Mouse (Mus musculus) left cerebral cortex, postnatal 36 days (tissue): ENCODE measurements around the gene Hist1h1c. TPM values are rescaled to one million over a fixed set of nuclear protein-coding genes. Genes with fewer than 3 reads are reported as not detected.
A peak's percentile ranks its signal among the peaks of the same experiment; 100 is the strongest.
"Not testable (repeated sequence)": the region's sequence is repeated elsewhere in the genome, so short reads cannot be mapped to it uniquely, and the experiment has no call there.

Experiments used
- DNase-seq, 2 experiments: peaks; one replicate each; pipeline ENCODE4 v3.0.0; 2021 to 2022; ENCODE audit warnings: low spot score in 2 of 2, mixed read lengths in 1 of 2
- intact Hi-C: fragments of 180-260 bp; cut with DNase I; formaldehyde crosslinking; loops from one replicate; pipeline ENCODE4 v1.15.1; 2025
- total RNA-seq, 2 experiments: library from RNA; stranded (reverse); gene quantifications; 2 replicates each; pipeline ENCODE4 v1.2.3; 2021

Hist1h1c gene
- total RNA-seq, 2 experiments from 2014 or later = 68.2 to 74.7 TPM

DNA sequence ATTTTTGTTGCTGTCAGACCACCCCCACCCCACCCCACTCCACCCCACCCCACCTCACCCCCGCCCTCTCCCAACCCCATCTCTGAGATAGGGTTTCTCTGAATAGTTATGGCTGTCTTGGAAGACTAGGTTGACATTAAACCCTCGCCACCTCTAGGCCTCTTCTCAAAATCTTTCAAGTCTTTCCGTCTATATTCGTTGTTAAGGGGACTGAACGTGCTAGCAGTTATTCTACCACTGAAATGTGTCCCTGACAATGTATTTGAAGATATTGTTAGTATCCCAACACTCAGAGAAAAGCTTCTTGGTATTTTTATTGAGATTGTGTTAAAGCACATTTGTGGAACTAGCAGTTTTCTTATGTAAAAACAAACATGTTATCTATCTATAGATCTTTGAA lies 2.3 kb downstream of the Hist1h1c start:
- intact Hi-C loops = loop anchor here (5.0 kb wide), 1 partner anchor 159 kb away; the partner anchor contains the start of gene Hist1h4d

DNA sequence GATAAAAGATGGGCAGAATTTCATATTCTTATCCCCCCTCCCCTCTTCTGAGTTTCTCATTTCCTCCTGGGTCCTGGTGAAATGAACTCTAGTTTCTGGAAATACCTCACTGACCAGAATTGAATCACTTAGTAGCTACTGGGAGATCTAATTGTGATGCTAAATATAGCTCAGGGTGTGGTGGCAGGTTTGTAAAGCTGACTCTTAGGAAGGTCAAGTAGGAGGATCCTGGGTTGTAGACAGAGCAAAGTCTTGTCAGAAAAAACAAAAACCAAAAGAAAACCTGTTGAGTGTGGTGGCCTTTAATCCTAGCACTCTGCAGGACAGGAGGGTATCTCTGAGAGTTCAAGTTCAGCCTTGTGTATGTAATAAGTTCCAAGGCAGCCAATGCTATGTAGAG lies 3.4 kb downstream of the Hist1h1c start:
- DNase-seq = no peak
- intact Hi-C loops = loop anchor here (5.0 kb wide), 1 partner anchor 160 kb away; the partner anchor contains the start of gene Hist1h4d

More for the DNA sequence above, 2.3 kb downstream of the Hist1h1c start:
- DNase-seq = no peak

DNA sequence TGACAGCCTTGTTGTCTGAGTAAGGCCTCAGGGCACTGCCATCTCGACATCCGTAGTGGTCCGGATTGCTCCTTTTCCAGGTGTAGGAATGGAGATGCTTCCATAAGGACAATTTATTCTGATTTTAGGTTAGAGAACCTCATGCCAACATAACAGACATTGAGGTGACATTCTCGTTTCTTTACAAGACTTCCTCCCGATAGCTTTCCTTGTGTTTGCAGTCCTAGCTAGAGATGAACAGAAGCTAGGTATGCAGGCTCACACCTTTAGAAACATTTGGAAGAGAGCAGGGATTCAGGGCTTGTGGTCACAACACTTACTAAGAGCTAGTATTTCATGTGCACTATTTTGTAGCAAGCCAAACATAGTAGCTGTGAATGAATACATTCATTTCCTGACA lies 4.6 kb downstream of the Hist1h1c start:
- no peak for DNase-seq
- intact Hi-C loops = loop anchor here (5.0 kb wide), 1 partner anchor 161 kb away; the partner anchor contains the start of gene Hist1h4d

DNA sequence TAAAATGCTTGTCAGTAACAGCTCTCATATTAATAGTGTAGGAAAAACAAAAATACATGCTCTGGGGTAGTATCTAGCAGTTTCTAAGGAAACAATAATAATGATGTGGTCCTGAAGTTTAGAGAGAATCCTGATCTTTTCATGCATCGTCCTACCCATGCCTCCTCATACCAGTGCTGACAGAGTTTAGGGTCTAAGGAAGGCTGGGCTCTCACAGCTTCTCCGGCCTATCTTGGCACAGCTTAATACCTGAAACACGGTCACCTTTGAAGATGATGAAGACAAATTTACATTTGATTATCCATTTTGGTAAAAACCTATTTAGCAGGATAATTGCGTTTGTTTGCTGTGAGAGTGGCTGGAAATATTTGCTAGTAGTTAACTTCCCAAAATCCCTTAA lies 5.4 kb downstream of the Hist1h1c start:
- no peak for DNase-seq
- intact Hi-C loops = loop anchor here (5.0 kb wide), 1 partner anchor 162 kb away; the partner anchor contains the start of gene Hist1h4d

DNA sequence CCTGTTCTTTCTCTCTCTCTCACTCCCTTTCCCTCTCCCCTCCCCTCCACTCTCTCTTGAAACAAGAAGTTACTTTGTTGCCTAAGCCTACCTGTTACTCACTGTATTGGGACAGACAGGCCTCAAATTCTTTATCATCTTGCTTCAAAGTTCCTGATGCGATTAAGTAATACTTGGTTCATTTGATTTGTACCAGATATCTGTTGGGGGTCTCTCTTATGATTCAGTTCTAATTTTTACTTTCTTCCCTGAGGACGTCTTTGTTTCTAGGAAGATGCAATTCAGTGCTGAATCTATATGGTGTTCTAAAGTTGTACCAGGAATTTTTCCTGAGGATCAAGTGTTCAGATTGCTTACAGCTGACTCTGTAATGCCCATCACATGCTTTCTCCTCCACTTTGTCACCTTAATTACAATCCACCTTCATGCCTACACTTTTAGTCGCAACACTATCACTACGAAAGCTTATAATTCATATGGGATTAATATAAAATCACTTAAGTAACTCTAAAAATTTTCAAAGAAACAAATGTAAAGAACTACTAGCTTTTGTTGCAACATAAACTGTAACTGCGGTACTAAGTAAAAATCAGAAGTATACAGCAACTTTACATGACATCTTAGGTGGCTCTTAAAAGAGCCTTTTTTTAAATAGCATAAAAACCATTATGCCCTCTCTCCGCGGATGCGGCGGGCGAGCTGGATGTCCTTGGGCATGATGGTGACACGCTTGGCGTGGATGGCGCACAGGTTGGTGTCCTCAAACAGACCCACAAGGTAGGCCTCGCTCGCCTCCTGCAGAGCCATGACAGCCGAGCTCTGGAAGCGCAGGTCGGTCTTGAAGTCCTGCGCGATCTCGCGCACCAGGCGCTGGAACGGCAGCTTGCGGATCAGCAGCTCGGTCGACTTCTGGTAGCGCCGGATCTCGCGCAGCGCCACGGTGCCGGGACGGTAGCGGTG lies 6.1 kb downstream of the Hist1h1c start:
- no peak for DNase-seq
- intact Hi-C loops = loop anchor here (5.0 kb wide), 2 partner anchors 162 to 1702 kb away; partner anchors contain the start of genes Hist1h2ag, Hist1h2bj, Hist1h4d and Hist1h4i

DNA sequence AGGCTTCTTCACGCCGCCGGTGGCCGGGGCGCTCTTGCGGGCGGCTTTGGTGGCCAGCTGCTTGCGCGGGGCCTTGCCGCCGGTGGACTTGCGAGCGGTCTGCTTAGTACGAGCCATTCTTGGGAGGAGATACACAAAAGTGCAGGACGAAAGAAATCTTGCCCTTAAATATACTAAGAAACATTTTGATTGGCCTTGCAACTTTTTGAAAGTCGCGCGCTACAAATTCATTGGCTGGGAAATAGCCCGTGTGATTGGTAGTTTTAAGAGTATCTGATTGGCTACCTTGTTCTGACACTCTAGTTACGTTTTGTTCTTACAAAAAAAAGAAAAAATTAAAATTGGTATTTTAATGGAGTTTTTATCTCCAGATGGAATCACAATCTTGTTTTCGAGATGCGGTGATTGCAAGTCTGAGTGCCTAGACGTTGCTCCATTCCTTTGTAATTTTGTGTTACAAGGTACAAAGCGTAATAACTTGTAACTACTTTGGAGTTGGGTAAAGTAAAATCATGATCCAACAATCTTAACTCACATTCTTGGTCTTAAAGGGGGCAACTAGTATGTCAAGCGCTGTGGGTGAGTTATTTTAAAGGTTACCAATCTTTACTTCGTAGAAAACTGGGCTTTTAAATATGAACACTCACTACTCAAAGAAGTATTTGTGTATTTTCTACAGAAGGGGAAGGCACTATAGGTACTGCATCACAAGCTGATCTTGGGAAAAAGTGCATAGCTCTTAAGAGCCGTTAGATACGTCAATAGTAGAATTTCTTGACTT lies 7.0 kb downstream of the Hist1h1c start, which contains the start of gene Hist1h3c:
Gene Hist1h3c (minus strand): TSS at position 222 of the 781 bp plus-strand sequence.
- intact Hi-C loops = loop anchor here (5.0 kb wide), 1 partner anchor 1703 kb away; the partner anchor contains the start of genes Hist1h2ag, Hist1h2bj and Hist1h4i
- DNase-seq = peak; percentile 70 to 84

DNA sequence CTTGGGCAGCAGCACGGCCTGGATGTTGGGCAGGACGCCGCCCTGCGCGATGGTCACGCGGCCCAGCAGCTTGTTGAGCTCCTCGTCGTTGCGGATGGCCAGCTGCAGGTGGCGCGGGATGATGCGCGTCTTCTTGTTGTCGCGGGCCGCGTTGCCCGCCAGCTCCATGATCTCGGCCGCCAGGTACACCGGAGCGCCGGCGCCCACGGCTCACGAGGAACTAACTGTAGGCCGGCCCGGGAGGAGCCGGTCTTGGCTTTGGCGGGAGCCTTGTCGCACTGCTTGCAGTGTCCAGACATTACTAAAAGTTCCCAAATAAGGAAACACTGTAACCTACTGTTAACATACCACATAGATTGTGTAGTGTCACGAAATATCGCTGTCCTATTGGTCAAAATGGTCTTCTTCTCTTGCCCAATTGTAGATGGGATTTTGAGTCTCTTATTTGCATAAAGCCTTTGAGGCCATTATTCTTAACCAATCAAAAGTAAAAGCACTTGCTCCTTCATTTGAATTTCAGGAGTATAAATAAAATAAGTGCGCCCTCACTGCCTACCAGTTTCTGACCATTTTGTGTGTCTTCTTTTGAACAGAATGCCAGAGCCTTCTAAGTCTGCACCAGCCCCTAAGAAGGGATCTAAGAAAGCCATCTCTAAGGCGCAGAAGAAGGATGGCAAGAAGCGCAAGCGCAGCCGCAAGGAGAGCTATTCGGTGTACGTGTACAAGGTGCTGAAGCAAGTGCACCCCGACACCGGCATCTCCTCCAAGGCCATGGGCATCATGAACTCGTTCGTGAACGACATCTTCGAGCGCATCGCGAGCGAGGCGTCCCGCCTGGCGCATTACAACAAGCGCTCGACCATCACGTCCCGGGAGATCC lies 7.8 kb downstream of the Hist1h1c start, which contains the start of gene Hist1h2bb:
Gene Hist1h2bb (plus strand): TSS at position 534 of the 880 bp plus-strand sequence.
- DNase-seq = peak; percentile 82 to 83
- intact Hi-C loops = loop anchor here (5.0 kb wide), 1 partner anchor 1704 kb away; the partner anchor contains the start of genes Hist1h2ag, Hist1h2bj and Hist1h4i

DNA sequence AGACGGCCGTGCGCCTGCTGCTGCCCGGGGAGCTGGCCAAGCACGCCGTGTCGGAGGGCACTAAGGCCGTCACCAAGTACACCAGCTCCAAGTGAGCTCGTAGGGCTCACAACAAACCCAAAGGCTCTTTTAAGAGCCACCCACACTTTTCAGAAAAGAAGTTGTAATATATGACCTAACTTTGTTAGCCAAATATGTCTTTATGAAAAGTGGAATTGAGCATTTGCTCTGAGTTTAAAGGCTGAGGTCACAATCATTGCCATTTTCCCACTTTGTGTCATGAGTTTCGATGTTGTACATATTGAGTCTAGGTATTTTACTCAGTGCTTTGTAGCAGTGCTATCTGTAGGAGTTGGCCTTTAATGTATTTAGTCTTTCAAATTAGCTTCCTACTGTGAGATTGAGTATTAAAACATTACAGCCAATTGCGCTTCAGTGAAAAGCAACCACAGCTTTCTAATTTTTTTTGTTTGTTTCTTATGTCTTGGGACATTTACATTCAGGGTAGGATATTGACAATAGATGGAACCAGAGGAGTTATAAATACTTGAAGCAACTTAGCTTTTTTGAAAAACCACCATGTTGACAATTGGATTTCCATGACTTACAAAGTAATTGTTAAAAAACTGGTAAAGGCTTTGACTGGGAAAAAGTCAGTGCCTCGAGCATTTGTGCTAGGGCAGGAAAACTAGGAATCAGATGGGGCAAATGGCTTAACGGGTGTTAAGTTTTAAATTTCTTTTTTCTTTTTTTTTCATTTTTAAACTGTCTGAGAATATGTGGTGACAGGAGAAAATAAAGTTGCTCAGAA lies 8.7 kb downstream of the Hist1h1c start:
- no peak for DNase-seq
- intact Hi-C loops = loop anchor here (5.0 kb wide), 1 partner anchor 1705 kb away; the partner anchor contains the start of genes Hist1h2ag, Hist1h2bj and Hist1h4i

DNA sequence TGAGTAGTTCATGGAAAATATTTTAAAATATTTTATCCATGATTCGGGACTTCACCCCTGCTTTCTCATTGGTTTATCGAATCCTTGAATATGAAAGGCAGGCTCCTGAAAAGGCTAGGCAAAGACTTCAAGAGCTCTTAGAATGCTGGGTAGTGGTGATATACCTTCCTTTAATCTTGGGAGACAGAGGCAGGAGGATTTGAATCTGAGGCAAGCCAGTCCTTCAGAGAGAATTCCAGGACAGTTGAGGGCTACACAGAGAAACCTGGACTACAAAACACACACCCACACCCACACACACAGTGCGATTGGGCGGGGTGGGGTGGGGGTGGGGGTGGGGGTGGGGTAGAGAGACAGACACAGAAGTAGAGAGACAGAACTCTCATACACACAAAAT lies 9.3 kb downstream of the Hist1h1c start:
- DNase-seq = no peak
- intact Hi-C loops = loop anchor here (5.0 kb wide), 1 partner anchor 1706 kb away; the partner anchor contains the start of genes Hist1h2ag, Hist1h2bj and Hist1h4i

DNA sequence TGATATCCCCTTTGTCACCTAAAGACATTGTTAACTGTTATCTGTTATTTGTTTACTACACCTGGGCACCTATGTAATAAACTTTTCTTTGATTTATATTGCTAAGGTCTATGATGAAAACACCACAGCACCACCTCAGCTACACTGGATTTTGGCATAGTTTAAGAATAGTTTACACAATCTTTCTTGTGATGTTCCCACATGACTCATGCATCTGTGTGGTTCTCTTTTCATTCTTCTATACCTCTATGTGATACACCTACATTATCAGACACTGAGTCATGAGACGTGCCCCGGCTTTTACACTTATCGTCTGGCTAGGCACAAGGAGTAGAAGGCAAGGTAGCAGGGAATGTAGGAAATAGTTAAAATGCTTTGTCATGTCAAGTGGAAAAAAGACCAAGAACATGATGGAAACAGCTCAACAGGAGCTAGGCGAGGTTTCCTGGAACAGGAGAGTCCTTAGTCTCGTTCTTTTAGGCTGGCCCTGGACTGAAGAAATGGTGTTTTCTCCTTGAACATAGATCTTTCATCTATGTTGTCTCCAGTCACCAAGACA lies 11.0 kb downstream of the Hist1h1c start:
- intact Hi-C loops = loop anchor here (5.0 kb wide), 1 partner anchor 1707 kb away; the partner anchor contains the start of genes Hist1h2ag, Hist1h2bj and Hist1h4i
- DNase-seq = no peak

DNA sequence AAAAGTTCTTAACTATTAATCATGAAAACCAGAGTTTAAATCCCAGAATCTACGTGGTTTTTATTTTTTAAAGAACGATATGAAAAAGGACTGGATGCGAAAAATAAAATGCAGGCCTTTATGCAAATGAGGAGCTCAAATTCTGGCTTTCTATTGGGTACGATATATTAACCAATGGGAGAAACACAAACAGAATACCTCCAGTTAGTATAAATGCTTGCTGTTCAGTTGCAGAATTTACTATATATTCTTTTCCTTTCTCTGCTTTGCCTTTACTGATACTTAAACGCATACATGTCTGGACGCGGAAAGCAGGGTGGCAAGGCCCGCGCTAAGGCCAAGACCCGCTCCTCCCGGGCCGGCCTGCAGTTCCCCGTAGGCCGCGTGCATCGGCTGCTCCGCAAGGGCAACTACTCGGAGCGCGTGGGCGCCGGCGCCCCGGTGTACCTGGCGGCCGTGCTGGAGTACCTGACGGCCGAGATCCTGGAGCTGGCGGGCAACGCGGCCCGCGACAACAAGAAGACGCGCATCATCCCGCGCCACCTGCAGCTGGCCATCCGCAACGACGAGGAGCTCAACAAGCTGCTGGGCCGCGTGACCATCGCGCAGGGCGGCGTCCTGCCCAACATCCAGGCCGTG lies 12.3 kb downstream of the Hist1h1c start, which contains the start of gene Hist1h2ab:
Gene Hist1h2ab (plus strand): TSS at position 288 of the 639 bp plus-strand sequence.
- intact Hi-C loops = not testable (repeated sequence)
- DNase-seq = peak; percentile 59 to 68

DNA sequence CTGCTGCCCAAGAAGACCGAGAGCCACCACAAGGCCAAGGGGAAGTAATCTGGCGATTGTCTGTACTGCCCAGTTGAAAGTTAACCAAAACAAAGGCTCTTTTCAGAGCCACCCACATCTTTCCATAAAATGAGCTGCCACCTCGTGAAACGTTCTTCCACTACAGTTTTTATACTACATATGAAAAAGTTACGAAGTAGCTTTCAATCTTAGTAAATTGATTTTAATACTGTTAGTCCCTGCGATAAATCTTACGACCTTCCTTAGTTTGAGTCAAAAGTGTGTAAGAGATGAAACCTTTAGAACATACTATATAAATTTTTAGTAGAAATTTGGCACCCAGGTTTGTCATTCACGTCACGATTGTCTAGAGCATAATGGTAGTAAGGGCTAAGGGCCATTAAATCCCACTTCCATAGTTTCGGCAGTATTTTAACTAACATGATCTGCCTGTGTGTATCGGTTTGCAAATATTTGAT lies 12.9 kb downstream of the Hist1h1c start:
- no peak for DNase-seq
- intact Hi-C loops = no loop called here

DNA sequence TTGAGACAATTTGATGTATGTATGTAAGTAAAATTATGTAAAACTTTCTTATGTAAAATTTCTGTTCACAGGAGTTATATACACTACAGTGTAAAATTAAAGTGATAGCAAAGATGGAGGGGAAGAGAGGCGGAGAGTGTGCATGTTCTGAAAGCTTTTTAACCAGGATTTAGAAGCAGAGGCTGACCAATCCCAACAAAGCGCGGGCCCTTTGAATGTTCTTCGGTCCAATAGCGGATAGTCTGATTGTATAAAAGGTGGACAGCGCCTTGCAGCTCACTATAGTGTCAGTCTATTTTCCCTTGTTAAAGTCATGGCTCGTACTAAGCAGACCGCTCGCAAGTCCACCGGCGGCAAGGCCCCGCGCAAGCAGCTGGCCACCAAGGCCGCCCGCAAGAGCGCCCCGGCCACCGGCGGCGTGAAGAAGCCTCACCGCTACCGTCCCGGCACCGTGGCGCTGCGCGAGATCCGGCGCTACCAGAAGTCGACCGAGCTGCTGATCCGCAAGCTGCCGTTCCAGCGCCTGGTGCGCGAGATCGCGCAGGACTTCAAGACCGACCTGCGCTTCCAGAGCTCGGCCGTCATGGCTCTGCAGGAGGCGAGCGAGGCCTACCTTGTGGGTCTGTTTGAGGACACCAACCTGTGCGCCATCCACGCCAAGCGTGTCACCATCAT lies 13.6 kb downstream of the Hist1h1c start, which contains the start of gene Hist1h3b:
Gene Hist1h3b (plus strand): TSS at position 201 of the 675 bp plus-strand sequence.
- peak; percentile 88 to 92 for DNase-seq

DNA sequence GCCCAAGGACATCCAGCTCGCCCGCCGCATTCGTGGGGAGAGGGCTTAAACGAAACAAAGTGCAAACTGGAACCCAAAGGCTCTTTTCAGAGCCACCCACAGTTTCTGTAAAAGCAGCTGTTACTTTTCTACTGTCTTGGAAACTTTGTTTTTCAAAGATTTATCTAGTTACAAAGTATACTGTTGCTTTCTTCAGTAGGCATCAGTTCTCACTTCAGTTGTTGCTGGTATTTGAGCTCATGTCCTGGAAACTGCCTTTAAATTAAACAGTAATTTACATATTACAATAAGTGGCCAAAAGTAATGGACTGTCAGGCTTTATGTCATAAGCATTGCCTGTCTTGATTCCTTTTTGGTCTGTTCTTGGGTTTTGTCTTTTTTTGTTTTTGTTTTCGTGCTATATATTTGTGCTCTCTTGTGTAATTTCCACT lies 14.1 kb downstream of the Hist1h1c start:
- intact Hi-C loops = no loop called here
- no peak for DNase-seq

More for the DNA sequence above, 13.6 kb downstream of the Hist1h1c start, which contains the start of gene Hist1h3b:
- intact Hi-C loops = not testable (repeated sequence)

DNA sequence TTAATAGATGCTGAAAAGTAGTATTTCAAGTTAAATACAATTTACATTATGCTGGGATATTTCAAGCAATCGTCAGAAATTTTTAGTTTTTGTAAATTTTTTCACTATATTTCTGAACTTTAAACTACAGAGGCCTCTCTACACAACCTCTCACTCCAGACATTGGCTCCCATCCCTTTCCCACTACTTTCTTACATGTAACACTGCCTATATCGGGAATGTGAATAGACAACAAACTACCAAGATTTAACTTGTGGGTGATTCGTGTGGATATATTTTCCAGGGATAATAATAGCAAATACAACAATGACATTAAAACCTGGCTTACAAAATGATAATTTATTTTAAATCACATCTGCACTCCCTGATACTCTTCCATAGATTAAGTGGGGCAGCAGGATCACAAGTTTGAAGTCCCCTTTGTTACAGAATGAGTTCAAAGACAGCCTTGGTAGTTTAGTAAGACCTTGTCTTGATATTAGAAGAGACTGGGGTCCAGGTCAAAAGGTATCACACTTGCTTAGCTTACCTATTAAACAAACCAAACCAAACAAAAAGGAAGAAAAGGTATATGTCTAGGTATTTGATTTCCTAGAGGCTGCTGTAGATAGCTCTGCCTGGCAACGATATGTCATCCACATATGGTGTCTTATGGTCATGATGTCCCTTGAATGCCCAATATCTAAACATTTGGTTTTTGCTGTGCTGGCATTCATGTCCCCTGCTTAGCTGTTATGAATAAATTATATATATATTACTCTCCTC lies 14.9 kb downstream of the Hist1h1c start:
- intact Hi-C loops = no loop called here
- DNase-seq = no peak
